Mouse (Mus musculus) embryonic facial prominence, embryonic 11.5 days (tissue): ENCODE data around the gene Serpind1. TPM values are rescaled to one million over a fixed set of nuclear protein-coding genes. Genes with fewer than 3 reads are reported as not detected.

Source experiments
- ATAC-seq: fragments of 200-750 bp; cut with Nextera tagmentation; replicated peaks from 2 replicates; pipeline ENCODE4 v1.8.0; 2017; ENCODE audit warnings: low read depth; ENCODE audit not compliant: insufficient number of reproducible peaks, low FRiP score, low TSS enrichment
- DNase-seq: peaks from one replicate; pipeline ENCODE4 v3.0.0-alpha.2; 2015; ENCODE audit warnings: low spot score
- H3K27ac ChIP-seq: fragments of 300-500 bp; sonication (generic); replicated peaks from 2 replicates; pipeline ENCODE4 v1.5.1; 2014; ENCODE audit warnings: mild to moderate bottlenecking, low read depth, low read length, control low read depth
- H3K27me3 ChIP-seq: fragments of 300-500 bp; sonication (generic); 2 replicates; pipeline ENCODE4 v1.6.1; 2014; ENCODE audit warnings: mild to moderate bottlenecking, low read length, moderate library complexity, mixed read lengths; ENCODE audit not compliant: control insufficient read depth, insufficient read depth
- H3K36me3 ChIP-seq: fragments of 300-500 bp; sonication (generic); replicated peaks from 2 replicates; pipeline ENCODE4 v1.6.1; 2014; ENCODE audit warnings: low read depth, mild to moderate bottlenecking, low read length, moderate library complexity, mixed read lengths; ENCODE audit not compliant: control insufficient read depth, insufficient read depth
- H3K4me1 ChIP-seq: fragments of 300-500 bp; sonication (generic); 2 replicates; pipeline ENCODE4 v1.6.1; 2014; ENCODE audit warnings: low read length, mixed read lengths; ENCODE audit not compliant: control insufficient read depth, insufficient read depth
- H3K4me2 ChIP-seq: fragments of 300-500 bp; sonication (generic); 2 replicates; pipeline ENCODE4 v1.6.1; 2014; ENCODE audit warnings: low read depth, mild to moderate bottlenecking, control low read depth, low read length, moderate library complexity
- H3K4me3 ChIP-seq: fragments of 300-500 bp; sonication (generic); 2 replicates; pipeline ENCODE4 v1.5.1; 2014; ENCODE audit warnings: low read depth, low read length, control low read depth
- H3K9ac ChIP-seq: fragments of 300-500 bp; sonication (generic); replicated peaks from 2 replicates; pipeline ENCODE4 v1.6.1; 2014; ENCODE audit warnings: mild to moderate bottlenecking, control low read depth, low read length
- H3K9me3 ChIP-seq: fragments of 300-500 bp; sonication (generic); replicated peaks from 2 replicates; pipeline ENCODE4 v1.6.1; 2016; ENCODE audit warnings: mild to moderate bottlenecking, low read length, inconsistent platforms, mixed read lengths; ENCODE audit not compliant: control insufficient read depth
- WGBS: fragments of 180-500 bp; shearing (Covaris S2); extraction: QIAGEN DNeasy Blood & Tissue Kit; methylation state at CpG from one replicate; pipeline ENCODE4 v1.1.7; 2014; 5-methylcytosine and 5-hydroxymethylcytosine counted together
- polyA plus RNA-seq: library from polyadenylated mRNA; unstranded; fragments of >200 nt; fragmentation: Nextera tagmentation; extraction: Ambion mirVana; gene quantifications from 2 replicates; pipeline ENCODE4 v1.2.1, GENCODE M21; 2014

Serpind1 gene
- polyA plus RNA-seq, 1 experiment from 2014 or later, result 0.20 TPM

DNA sequence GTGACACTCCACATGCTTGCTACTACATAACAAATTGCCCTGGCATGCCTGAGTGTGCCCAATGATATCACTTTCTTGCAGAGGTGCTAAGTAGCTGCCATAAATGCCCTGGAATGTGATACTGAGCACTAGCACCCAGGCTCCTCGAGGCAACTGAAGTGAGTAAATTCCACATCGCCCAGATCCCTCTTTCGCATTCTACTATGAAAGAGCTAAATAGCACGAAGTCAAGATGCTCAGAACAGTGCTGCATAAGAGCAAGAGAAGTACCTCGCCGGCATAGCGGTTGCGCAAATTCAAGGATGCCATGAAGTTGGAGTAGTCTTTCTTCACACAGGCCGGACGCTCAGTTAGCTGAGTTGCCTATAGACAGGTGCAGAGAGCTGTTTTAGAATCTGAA is 22.1 kb upstream of the Serpind1 start:
- no peaks in the 10 kb centered on the region; the same call in 1 of the 2 replicates for H3K36me3 ChIP-seq
- no peaks in the 10 kb centered on the region for H3K4me1 ChIP-seq
- no peaks in the 10 kb centered on the region for H3K9me3 ChIP-seq
- H3K27me3 ChIP-seq, result no peaks in the 10 kb centered on the region
- no peak overlapping the region for H3K4me3 ChIP-seq
- 91% methylated on average over 10 of the region's 10 CpGs for WGBS
- ATAC-seq, result no peak
- no peak for DNase-seq
- H3K4me2 ChIP-seq, result no peak overlapping the region
- no peak overlapping the region for H3K27ac ChIP-seq
- no peak overlapping the region for H3K9ac ChIP-seq

DNA sequence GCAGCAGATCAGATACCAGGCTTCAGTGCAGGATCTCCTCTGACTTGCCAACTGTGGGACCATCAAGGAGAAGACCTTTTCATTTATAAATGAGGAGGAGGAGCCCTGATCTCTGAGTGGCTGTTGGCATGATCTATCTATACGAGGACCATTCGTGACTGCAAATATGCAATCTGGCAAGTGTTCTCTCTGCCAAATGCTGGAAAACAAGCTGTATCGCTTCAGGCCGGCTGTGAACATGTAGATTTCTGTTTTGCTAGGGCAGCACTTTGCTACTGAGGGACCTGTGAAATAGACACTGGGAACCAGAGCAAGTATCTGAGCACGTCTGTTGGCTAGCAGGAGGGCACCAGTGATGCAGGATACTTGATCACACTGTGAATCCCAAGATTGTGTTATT is 18.6 kb upstream of the Serpind1 start:
- H3K27ac ChIP-seq, result no peak overlapping the region
- no peaks in the 10 kb centered on the region for H3K27me3 ChIP-seq
- DNase-seq (no peak), ATAC-seq (no peak)
- no peak overlapping the region for H3K4me3 ChIP-seq
- 96% methylated on average over 5 of the region's 5 CpGs for WGBS
- no peak overlapping the region for H3K9ac ChIP-seq
- no peaks in the 10 kb centered on the region for H3K9me3 ChIP-seq
- H3K36me3 ChIP-seq, result peaks cover under 1% of the 10 kb centered on the region
- no peaks in the 10 kb centered on the region for H3K4me1 ChIP-seq
- H3K4me2 ChIP-seq, result no peak overlapping the region

- H3K4me3 ChIP-seq, result no peak overlapping the region
- H3K27me3 ChIP-seq, result no peaks in the 10 kb centered on the region
- H3K36me3 ChIP-seq, result peaks cover 2% of the 10 kb centered on the region
- no peak for ATAC-seq
- WGBS, result 96% methylated on average over 7 of the region's 7 CpGs
- DNase-seq, result no peak
- no peak overlapping the region for H3K9ac ChIP-seq
- no peak overlapping the region for H3K4me2 ChIP-seq
- H3K9me3 ChIP-seq, result no peaks in the 10 kb centered on the region
- H3K4me1 ChIP-seq, result no peaks in the 10 kb centered on the region
- no peak overlapping the region for H3K27ac ChIP-seq
Observed at GRCm38 (mm10) chr16:17316554-17316953, 14.6 kb upstream of the Serpind1 start.

- H3K9ac ChIP-seq, result no peak overlapping the region
- no peaks in the 10 kb centered on the region for H3K9me3 ChIP-seq
- no peak for DNase-seq
- no peak for ATAC-seq
- no peaks in the 10 kb centered on the region for H3K4me1 ChIP-seq
- H3K4me3 ChIP-seq, result no peak overlapping the region
- H3K36me3 ChIP-seq, result peaks cover 2% of the 10 kb centered on the region; the same call in 1 of the 2 replicates
- no peak overlapping the region for H3K27ac ChIP-seq
- H3K27me3 ChIP-seq, result no peaks in the 10 kb centered on the region
- WGBS, result 87% methylated on average over 5 of the region's 5 CpGs
- H3K4me2 ChIP-seq, result no peak overlapping the region
Observed at GRCm38 (mm10) chr16:17321481-17321880, 9.7 kb upstream of the Serpind1 start.

DNA sequence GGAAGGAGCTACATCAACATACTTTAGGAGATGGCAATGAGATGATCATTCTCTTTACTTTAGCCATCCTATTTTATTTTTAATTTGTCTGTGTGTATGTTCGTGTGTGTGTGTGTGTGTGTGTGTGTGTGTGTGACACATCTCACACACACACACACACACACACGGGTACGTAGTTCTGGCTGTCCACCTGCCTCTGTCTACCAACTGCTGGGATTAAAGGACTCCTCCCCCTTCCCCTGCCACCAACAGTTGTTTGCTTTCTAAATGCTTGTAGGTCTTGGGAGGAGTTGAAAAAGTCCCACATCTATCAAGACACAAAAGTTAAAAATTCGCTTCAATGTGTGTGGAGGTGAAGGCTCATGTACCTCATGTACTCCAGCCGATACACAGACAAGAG is 6.4 kb upstream of the Serpind1 start:
- Histone ChIP-seq H3K4me1 (no peaks in the 10 kb centered on the region), H3K9ac (no peak overlapping the region), H3K9me3 (no peaks in the 10 kb centered on the region), H3K4me3 (no peak overlapping the region), H3K27me3 (no peaks in the 10 kb centered on the region), H3K4me2 (no peak overlapping the region), H3K27ac (no peak overlapping the region), H3K36me3 (no peaks in the 10 kb centered on the region)
- DNase-seq, result no peak
- ATAC-seq, result no peak
- 89% methylated on average over 5 of the region's 5 CpGs for WGBS

DNA sequence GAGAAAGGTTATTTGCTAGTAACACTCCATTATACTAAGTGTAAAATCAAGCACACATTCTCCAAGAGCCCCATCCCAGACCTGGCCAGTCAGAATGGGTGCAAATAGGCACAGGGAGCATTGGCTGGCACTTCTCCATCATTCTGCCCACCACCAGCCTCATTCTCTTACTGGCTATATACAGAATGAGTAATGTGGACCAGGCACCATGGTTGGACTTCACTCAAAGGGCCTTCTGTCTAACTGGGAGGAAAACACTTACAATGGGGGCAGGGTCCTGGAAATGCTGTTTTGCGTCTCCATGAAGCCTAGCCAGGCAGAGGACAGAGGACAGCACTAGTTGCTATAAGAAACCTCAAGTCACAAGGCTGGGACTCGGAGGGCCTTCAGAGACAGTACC is 5.1 kb upstream of the Serpind1 start:
- Histone ChIP-seq H3K27ac (no peak overlapping the region), H3K4me2 (no peak overlapping the region), H3K9me3 (no peaks in the 10 kb centered on the region), H3K4me1 (no peaks in the 10 kb centered on the region), H3K4me3 (no peak overlapping the region), H3K27me3 (no peaks in the 10 kb centered on the region), H3K36me3 (no peaks in the 10 kb centered on the region), H3K9ac (no peak overlapping the region)
- ATAC-seq (no peak), DNase-seq (no peak)
- WGBS, result 71% methylated on average over 2 of the region's 2 CpGs

DNA sequence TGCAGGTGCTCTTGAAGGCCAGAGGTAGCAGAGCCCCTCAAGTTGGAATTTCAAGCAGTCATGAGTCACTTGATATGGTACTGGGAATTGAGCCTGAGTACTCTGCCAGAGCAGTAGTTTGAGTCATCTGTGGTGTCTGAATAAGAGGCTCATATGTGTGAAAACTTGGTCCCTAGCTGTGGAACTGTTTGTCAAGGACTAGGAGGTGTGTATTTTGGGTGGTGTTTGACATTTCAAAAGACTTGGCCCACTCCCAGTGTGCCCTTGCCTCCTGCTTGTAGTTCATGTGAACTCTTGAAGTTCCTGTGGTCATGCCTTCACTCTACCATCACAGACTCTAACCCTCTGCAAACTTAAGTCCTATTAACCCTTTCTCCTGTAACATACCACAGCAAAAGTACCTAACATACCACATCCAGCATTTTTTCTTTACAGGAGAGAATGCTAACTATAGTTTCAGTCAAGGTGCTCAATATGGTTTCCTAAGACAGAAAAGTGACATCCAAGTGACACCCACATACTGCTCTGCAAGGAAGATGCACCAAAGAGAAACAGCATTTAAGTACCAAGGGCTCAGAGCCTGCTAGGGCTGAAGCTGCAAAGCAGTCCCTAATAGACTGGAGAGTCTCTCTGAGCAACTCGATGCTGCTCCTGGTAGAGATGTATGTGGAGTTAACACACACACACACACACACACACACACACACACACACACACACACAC is 1.2 kb upstream of the Serpind1 start:
- Histone ChIP-seq H3K4me1 (no peaks in the 10 kb centered on the region), H3K9me3 (no peaks in the 10 kb centered on the region), H3K27ac (no peak overlapping the region), H3K36me3 (no peaks in the 10 kb centered on the region), H3K4me2 (no peak overlapping the region), H3K4me3 (no peak overlapping the region), H3K9ac (no peak overlapping the region), H3K27me3 (no peaks in the 10 kb centered on the region)
- ATAC-seq (no peak), DNase-seq (no peak)
- 82% methylated on average over 1 of the region's 1 CpGs for WGBS

DNA sequence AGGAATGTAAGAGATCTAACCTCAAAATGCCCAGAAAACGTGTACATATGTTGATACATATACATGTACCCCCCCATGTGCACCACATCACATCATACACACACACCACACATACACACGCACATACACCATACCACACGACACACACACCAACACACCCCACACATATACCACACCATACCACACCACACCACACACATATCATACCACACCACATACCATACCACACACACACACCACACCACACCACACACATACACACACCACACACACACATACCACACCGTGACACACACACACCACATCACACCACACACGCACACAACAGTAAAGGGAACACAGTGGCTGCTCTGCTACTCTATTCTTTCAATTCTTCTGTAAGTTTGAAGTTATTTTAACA is 684 bp downstream of the Serpind1 start:
- Histone ChIP-seq H3K36me3 (no peaks in the 10 kb centered on the region), H3K27ac (no peak overlapping the region), H3K27me3 (no peaks in the 10 kb centered on the region), H3K4me2 (no peak overlapping the region), H3K4me1 (no peaks in the 10 kb centered on the region), H3K9me3 (no peaks in the 10 kb centered on the region), H3K4me3 (no peak overlapping the region), H3K9ac (no peak overlapping the region)
- DNase-seq (no peak), ATAC-seq (no peak)
- WGBS, result 90% methylated on average over 5 of the region's 5 CpGs
